Mouse (Mus musculus) limb, embryonic 13.5 days (tissue): ENCODE measurements around the gene Zfp113. TPM values are rescaled to one million over a fixed set of nuclear protein-coding genes. Genes with fewer than 3 reads are reported as not detected.
A peak's percentile ranks its signal among the peaks of the same experiment; 100 is the strongest.

Experiments
- ATAC-seq: fragments of 200-750 bp; cut with Nextera tagmentation; 2 replicates; pipeline ENCODE4 v1.8.0; 2017; ENCODE audit warnings: low read depth, moderate number of reproducible peaks, moderate TSS enrichment; ENCODE audit not compliant: low FRiP score
- H3K27ac ChIP-seq: fragments of 300-500 bp; sonication (generic); 2 replicates; pipeline ENCODE4 v1.5.1; 2015; ENCODE audit warnings: inconsistent platforms, mild to moderate bottlenecking, moderate library complexity
- H3K27me3 ChIP-seq: fragments of 300-500 bp; sonication (generic); 2 replicates; pipeline ENCODE4 v1.6.1; 2015; ENCODE audit warnings: mild to moderate bottlenecking, inconsistent platforms
- H3K36me3 ChIP-seq: fragments of 300-500 bp; sonication (generic); 2 replicates; pipeline ENCODE4 v1.6.1; 2015; ENCODE audit warnings: inconsistent platforms, mild to moderate bottlenecking, moderate library complexity
- H3K4me1 ChIP-seq: fragments of 300-500 bp; sonication (generic); 2 replicates; pipeline ENCODE4 v1.6.1; 2015; ENCODE audit warnings: inconsistent platforms
- H3K4me2 ChIP-seq: fragments of 300-500 bp; sonication (generic); replicated peaks from 2 replicates; pipeline ENCODE4 v1.6.1; 2015; ENCODE audit warnings: inconsistent platforms, mild to moderate bottlenecking, moderate library complexity
- H3K4me3 ChIP-seq: fragments of 300-500 bp; sonication (generic); 2 replicates; pipeline ENCODE4 v1.5.1; 2015; ENCODE audit warnings: moderate library complexity, mild to moderate bottlenecking, inconsistent platforms
- H3K9ac ChIP-seq: fragments of 300-500 bp; sonication (generic); 2 replicates; pipeline ENCODE4 v1.6.1; 2015; ENCODE audit warnings: mild to moderate bottlenecking, inconsistent platforms
- H3K9me3 ChIP-seq: fragments of 300-500 bp; sonication (generic); 2 replicates; pipeline ENCODE4 v1.6.1; 2016; ENCODE audit warnings: inconsistent platforms
- WGBS: fragments of 180-500 bp; shearing (Covaris S2); methylation state at CpG from one replicate; pipeline ENCODE4 v1.1.7; 2015; 5-methylcytosine and 5-hydroxymethylcytosine counted together
- polyA plus RNA-seq: library from polyadenylated mRNA; unstranded; fragments of >200 nt; fragmentation: Nextera tagmentation; extraction: Ambion mirVana; gene quantifications from 2 replicates; pipeline ENCODE4 v1.2.1, GENCODE M21; 2015

The Zfp113 gene
- polyA plus RNA-seq = 20.3 and 23.8 TPM in 2 replicates

DNA sequence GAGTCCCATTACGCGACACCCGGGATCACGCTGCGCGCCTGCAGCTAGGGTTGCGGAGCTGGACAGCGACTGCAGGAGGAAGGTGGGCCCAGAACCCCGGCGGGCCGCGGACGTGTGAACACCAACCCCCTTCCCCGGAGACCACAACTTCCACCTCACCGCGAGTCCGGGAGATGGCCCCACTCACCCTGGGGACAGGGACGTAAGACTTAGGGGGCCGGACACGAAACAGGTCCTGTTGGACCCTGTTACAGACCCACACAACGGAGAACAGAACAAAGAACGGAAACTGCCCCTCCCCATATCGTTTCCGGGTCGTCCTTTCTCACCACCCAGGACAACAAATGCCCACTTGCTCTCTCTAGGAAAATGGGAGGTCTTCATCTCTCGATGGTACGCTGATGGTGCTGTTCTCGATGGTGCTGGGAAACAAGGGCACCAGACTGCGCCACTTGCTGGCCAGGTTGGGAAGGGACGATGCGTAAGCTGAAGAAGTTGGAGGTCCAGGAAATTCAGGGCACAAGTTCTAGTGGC, at the start of gene Zfp113:
Zfp113 (minus strand) TSS at position 302 of the 534 bp plus-strand sequence.
- H3K9me3 ChIP-seq = no peaks in the 10 kb centered on the region
- peak within 1 kb of the TSS; percentile 79 for H3K4me3 ChIP-seq
- WGBS = under 1% methylated on average over 31 of the region's 31 CpGs
- peak within 1 kb of the TSS; percentile 81 for H3K4me2 ChIP-seq
- peak; percentile 96 for ATAC-seq
- peaks cover 12% of the 10 kb centered on the region for H3K4me1 ChIP-seq
- peaks cover 28% of the 10 kb centered on the region for H3K36me3 ChIP-seq
- H3K9ac ChIP-seq = peak within 1 kb of the TSS; percentile 92
- peak within 1 kb of the TSS; percentile 90 for H3K27ac ChIP-seq
- H3K27me3 ChIP-seq = no peaks in the 10 kb centered on the region

- Histone ChIP-seq H3K27me3 (no peaks in the 10 kb centered on the region), H3K9ac (no peak overlapping the region), H3K4me3 (no peak overlapping the region), H3K27ac (no peak overlapping the region), H3K9me3 (peaks cover 12% of the 10 kb centered on the region), H3K36me3 (no peaks in the 10 kb centered on the region), H3K4me1 (no peaks in the 10 kb centered on the region), H3K4me2 (no peak overlapping the region)
- no peak for ATAC-seq
- 88% methylated on average over 3 of the region's 3 CpGs for WGBS
These were observed 46.5 kb upstream of the Zfp113 start for GRCm38 (mm10) chr5:138202086-138202485.

- Histone ChIP-seq H3K4me3 (no peak overlapping the region), H3K27ac (no peak overlapping the region), H3K36me3 (no peaks in the 10 kb centered on the region), H3K9me3 (peaks cover 4% of the 10 kb centered on the region; the same call in 1 of the 2 replicates), H3K9ac (no peak overlapping the region), H3K27me3 (no peaks in the 10 kb centered on the region), H3K4me2 (no peak overlapping the region), H3K4me1 (peaks cover 10% of the 10 kb centered on the region)
- WGBS = 15% methylated on average over 1 of the region's 1 CpGs
- ATAC-seq = no peak
These were observed 44.0 kb upstream of the Zfp113 start for GRCm38 (mm10) chr5:138199576-138199975.

DNA sequence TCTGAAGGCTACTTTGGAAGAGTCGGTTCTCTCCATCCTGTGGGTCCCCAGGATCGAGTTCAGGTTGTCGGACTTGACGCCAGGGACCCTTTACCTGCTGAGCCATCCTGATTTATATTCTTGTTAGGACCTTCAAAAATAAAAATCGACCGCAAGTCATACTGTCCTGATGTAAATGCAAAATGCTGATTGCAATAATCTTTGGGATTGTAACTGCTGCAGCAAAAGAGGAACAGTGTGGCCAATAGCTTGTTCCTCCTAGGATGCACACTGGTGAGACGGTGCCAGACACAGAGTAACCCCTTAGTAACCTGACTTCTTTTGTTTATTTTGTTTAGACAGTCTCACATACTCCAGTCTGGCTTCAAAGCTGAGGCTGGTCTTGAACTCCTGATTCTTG, 39.9 kb upstream of the Zfp113 start:
- peaks cover 10% of the 10 kb centered on the region for H3K4me1 ChIP-seq
- WGBS = 78% methylated on average over 7 of the region's 7 CpGs
- peaks cover 26% of the 10 kb centered on the region for H3K36me3 ChIP-seq
- H3K27me3 ChIP-seq = no peaks in the 10 kb centered on the region
- H3K4me3 ChIP-seq = peak overlapping the region; percentile 75
- H3K27ac ChIP-seq = no peak overlapping the region
- peak overlapping the region; percentile 81 for H3K4me2 ChIP-seq
- 0 out of 2 replicates have a peak overlapping the region, but pooled peaks have one; percentile 86 for H3K9ac ChIP-seq
- no peak for ATAC-seq
- H3K9me3 ChIP-seq = no peaks in the 10 kb centered on the region

DNA sequence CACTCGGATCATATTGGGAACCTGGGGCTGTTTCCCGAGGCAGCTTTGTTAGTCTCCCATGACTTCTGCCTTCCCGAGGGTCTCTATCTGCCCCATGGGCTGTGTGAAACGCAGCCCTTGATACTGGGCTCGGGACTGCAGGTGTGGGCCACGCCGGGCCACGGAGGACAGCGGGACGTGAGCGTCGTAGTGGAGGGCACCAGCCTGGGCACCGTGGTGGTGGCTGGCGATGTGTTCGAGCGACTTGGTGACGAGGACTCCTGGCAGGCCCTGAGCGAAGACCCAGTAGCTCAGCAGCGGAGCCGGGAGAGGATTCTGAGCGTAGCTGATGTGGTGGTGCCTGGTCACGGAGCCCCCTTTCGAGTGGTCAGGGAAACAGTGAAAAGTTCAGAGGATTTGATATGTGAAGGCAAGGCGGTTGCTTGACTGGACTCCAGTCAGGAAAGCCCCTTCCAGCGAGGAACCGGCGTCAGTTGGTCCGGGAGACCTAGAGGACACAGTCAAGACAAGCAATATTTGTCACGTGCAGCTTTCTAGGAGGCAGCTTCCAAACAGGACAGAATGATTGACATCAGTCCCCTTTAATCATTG, 39.3 kb upstream of the Zfp113 start:
- H3K9me3 ChIP-seq = no peaks in the 10 kb centered on the region
- peak overlapping the region; percentile 86 for H3K9ac ChIP-seq
- peak; percentile 57 for ATAC-seq
- H3K4me3 ChIP-seq = peak overlapping the region; percentile 75
- peak overlapping the region; percentile 83 for H3K27ac ChIP-seq
- peaks cover 32% of the 10 kb centered on the region for H3K36me3 ChIP-seq
- 2% methylated on average over 29 of the region's 29 CpGs for WGBS
- peak overlapping the region; percentile 81 for H3K4me2 ChIP-seq
- H3K4me1 ChIP-seq = peaks cover 10% of the 10 kb centered on the region
- H3K27me3 ChIP-seq = no peaks in the 10 kb centered on the region

DNA sequence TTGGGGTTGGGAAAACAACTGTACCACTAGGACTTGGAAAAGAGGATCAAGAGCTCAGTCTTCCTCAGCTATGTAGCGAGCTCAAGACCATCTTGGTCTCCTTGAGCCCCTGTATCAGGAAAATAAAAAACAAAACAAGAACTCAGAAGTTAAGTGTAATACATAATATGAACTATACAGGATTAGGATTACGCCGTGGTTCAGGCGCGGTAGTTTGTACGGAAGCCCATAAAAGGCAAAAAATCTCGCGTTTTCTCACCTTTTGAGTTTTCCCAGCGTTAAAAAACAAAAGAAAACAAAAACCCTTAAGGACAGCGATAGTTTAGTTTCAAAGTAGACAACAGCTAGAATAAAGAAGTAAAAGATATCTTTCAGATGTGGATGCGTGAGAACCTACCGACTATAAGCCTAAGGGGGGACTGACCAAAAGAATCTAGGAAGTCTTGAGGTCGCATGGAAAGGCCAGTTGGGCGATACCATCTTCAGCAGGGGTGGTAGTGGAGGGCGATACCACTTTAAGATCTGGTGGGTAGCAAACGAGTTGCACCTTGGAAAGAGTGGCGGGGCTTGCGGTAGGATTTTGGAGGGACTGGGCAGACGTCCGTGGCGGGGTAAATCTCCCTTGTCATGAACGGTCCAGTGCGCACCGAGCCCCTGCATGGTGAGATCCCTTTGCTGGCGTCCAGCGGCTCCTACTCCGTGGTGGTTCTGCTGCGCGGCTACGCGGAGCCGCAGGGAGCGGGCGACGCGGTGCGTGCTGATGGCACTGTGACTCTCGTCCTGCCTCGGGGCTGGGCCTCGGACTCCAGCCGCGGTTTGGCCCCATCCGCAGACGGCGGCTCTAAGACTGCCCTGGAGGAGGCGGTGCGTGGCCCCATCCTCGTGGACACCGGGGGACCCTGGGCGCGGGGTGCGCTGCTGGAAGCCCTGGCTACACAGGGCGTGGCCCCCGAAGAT, 38.5 kb upstream of the Zfp113 start, which contains the start of gene Mblac1:
Mblac1 (plus strand) TSS at position 544 of the 957 bp plus-strand sequence.
- Histone ChIP-seq H3K4me1 (peaks cover 10% of the 10 kb centered on the region), H3K4me2 (peak within 1 kb of the TSS; percentile 81), H3K4me3 (peak within 1 kb of the TSS; percentile 75), H3K27ac (peak within 1 kb of the TSS; percentile 83), H3K36me3 (peaks cover 38% of the 10 kb centered on the region), H3K9ac (peak within 1 kb of the TSS; percentile 86), H3K27me3 (no peaks in the 10 kb centered on the region), H3K9me3 (no peaks in the 10 kb centered on the region)
- 7% methylated on average over 53 of the region's 54 CpGs for WGBS
- ATAC-seq = peak; percentile 86

DNA sequence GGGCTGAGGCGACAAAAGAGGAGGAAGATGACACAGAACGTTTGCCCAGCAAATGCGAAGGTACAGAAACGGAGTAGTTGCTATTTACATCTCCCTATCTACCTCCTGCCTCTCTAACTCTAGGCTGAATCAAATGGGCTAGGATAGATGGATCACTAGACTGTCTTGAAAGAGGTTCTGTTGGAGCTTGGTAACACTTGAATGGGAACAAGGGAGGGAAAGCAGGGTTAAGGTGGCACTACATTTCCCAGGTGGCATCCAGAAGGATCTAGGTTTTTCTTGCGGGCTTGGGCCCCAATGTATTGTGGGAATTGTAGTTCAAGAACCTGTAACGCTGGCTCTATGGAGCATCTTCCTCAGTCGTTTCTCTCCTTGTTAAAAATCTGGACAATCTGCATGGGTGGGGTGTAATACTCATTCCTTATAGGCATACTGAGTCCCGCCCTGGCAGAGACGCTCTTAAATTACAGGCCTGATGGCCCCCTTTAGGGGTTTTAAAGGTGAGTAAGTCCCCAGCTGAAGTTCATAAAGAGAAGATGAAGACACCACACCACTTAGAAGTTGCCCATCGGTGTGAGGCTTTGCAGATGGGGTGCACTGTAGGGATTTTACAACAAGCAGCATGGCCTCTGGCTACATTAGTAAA, 32.2 kb upstream of the Zfp113 start:
- Histone ChIP-seq H3K27me3 (no peaks in the 10 kb centered on the region), H3K4me2 (peak overlapping the region; percentile 72), H3K9me3 (no peaks in the 10 kb centered on the region), H3K27ac (peak overlapping the region; percentile 78), H3K36me3 (peaks cover 48% of the 10 kb centered on the region), H3K4me1 (peaks cover 19% of the 10 kb centered on the region), H3K9ac (peak overlapping the region; percentile 81), H3K4me3 (peak overlapping the region; percentile 78)
- 1% methylated on average over 10 of the region's 10 CpGs for WGBS
- peak; percentile 84 for ATAC-seq

GRCm38 (mm10) chr5:138186950-138187638, 31.6 kb upstream of the Zfp113 start, which contains the start of the genes Taf6 and Cnpy4:
TSS of gene Taf6 (minus strand) at chr5:138187451.
TSS of gene Cnpy4 (plus strand) at chr5:138187485.
- Histone ChIP-seq H3K9ac (peak within 1 kb of the TSS; percentile 81), H3K4me3 (peak within 1 kb of the TSS; percentile 78), H3K27ac (peak within 1 kb of the TSS; percentile 85), H3K36me3 (peaks cover 48% of the 10 kb centered on the region), H3K9me3 (no peaks in the 10 kb centered on the region), H3K27me3 (no peaks in the 10 kb centered on the region), H3K4me1 (peaks cover 19% of the 10 kb centered on the region), H3K4me2 (peak within 1 kb of the TSS; percentile 72)
- WGBS = under 1% methylated on average over 31 of the region's 31 CpGs
- ATAC-seq = peak; percentile 86

DNA sequence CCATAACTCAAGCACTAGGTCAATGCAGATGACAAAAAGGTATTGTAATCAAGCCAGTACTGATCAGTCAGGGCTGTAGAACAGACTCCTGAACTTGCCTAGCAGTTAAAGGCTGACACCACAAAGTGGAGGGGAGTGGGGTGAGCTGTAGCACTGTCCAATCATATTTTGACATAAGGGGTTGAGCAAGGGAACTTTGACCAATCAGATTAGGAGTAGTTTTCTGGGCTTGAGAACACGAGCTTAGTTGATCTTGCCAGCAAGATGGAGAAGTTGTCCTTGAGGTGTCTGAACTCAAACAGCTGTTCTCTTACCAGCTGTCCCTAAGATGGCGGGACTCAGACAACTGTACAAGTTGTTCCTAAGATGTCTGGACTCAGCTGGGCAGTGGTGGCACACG, 17.7 kb upstream of the Zfp113 start:
- H3K4me2 ChIP-seq = peak overlapping the region; percentile 65
- no peaks in the 10 kb centered on the region for H3K27me3 ChIP-seq
- WGBS = 78% methylated on average over 3 of the region's 3 CpGs
- H3K9ac ChIP-seq = peak overlapping the region; percentile 72; the same call in 1 of the 2 replicates
- no peak for ATAC-seq
- H3K36me3 ChIP-seq = peaks cover 61% of the 10 kb centered on the region
- H3K9me3 ChIP-seq = no peaks in the 10 kb centered on the region
- H3K4me1 ChIP-seq = peaks cover 29% of the 10 kb centered on the region
- peak overlapping the region; percentile 86; the same call in 1 of the 2 replicates for H3K27ac ChIP-seq
- peak overlapping the region; percentile 69 for H3K4me3 ChIP-seq

DNA sequence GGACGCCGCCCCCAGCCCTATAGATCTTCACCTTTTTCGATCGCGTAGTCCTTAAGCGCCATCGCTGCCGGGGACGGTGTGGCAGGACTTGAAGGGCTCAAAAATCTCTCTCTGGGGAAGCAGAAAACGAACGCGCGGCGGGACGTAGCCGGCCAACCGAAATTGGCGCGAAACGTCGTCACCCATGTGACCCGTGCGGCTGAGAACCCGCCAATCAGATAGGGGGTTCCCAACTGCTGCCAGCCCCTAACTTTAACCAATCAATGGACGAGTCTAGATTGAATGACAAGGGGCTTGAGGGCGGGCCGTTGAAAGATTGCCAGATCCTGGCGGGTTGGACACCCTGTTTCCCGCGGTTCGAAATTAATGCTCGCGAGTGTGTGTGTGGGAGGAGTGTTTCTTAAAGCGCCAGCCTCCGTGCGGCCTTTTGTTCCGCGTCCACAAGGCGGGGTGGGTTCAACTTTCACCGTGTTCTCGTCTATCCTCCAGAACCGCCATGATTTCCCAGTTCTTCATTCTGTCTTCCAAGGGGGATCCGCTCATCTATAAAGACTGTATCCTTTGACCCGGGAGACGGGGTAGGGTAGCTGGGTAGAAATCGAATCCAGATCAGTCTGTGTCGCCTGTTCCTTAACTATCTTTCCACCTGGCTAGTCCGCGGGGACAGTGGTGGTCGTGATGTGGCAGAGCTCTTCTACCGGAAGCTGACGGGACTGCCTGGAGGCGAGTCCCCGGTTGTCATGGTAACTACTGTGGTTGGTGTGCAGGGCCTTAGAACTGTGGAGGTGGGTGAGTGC, 16.3 kb upstream of the Zfp113 start, which contains the start of the genes Ap4m1 and Mcm7:
Ap4m1 (plus strand) TSS at position 308 of the 797 bp plus-strand sequence.
Mcm7 (minus strand) TSS at position 728 of the 797 bp plus-strand sequence.
- ATAC-seq = peak; percentile 93
- H3K4me1 ChIP-seq = peaks cover 29% of the 10 kb centered on the region
- peaks cover 61% of the 10 kb centered on the region for H3K36me3 ChIP-seq
- H3K4me3 ChIP-seq = peak within 1 kb of the TSS; percentile 69
- peak within 1 kb of the TSS; percentile 76 for H3K4me2 ChIP-seq
- peak within 1 kb of the TSS; percentile 75 for H3K9ac ChIP-seq
- peak within 1 kb of the TSS; percentile 93 for H3K27ac ChIP-seq
- H3K27me3 ChIP-seq = no peaks in the 10 kb centered on the region
- under 1% methylated on average over 54 of the region's 54 CpGs for WGBS
- H3K9me3 ChIP-seq = no peaks in the 10 kb centered on the region
